Mouse (Mus musculus) forebrain, postnatal 0 days (tissue): ENCODE measurements at regions not wholly inside any gene's neighbourhood (a gene's known extent, or its start where the extent isn't known, plus 50 kb on each side); places are given as distances from the start of the nearest gene placed in this dataset.

Experiments used
- ATAC-seq: fragments of 200-750 bp; cut with Nextera tagmentation; 2 replicates; pipeline ENCODE4 v1.8.0; 2017; ENCODE audit warnings: mild to moderate bottlenecking, moderate library complexity
- DNase-seq: peaks from one replicate; pipeline ENCODE4 v3.0.0-alpha.2; 2015
- H3K27ac ChIP-seq: fragments of 300-500 bp; sonication (generic); 2 replicates; pipeline ENCODE4 v1.5.1; 2014; ENCODE audit warnings: low read depth, mild to moderate bottlenecking, antibody characterized with exemption, low read length, moderate library complexity, mixed read lengths
- H3K27me3 ChIP-seq: fragments of 300-500 bp; sonication (generic); 2 replicates; pipeline ENCODE4 v1.6.1; 2014; ENCODE audit warnings: mild to moderate bottlenecking, low read length, mixed read lengths; ENCODE audit not compliant: insufficient read depth
- H3K36me3 ChIP-seq: fragments of 300-500 bp; sonication (generic); 2 replicates; pipeline ENCODE4 v1.6.1; 2014; ENCODE audit warnings: mild to moderate bottlenecking, moderate library complexity; ENCODE audit not compliant: insufficient read depth
- H3K4me1 ChIP-seq: fragments of 300-500 bp; sonication (generic); 2 replicates; pipeline ENCODE4 v1.6.1; 2014; ENCODE audit warnings: antibody characterized with exemption; ENCODE audit not compliant: insufficient read depth
- H3K4me2 ChIP-seq: fragments of 300-500 bp; sonication (generic); 2 replicates; pipeline ENCODE4 v1.6.1; 2014; ENCODE audit warnings: low read depth, mild to moderate bottlenecking, moderate library complexity
- H3K4me3 ChIP-seq: fragments of 300-500 bp; sonication (generic); 2 replicates; pipeline ENCODE4 v1.5.1; 2014; ENCODE audit warnings: low read depth, low read length, mixed read lengths
- H3K9ac ChIP-seq: fragments of 300-500 bp; sonication (generic); 2 replicates; pipeline ENCODE4 v1.6.1; 2014; ENCODE audit warnings: mild to moderate bottlenecking
- H3K9me3 ChIP-seq: fragments of 300-500 bp; sonication (generic); 2 replicates; pipeline ENCODE4 v1.6.1; 2016; ENCODE audit warnings: low read length
- CTCF ChIP-seq: sonication (generic); IDR thresholded peaks from 2 replicates; pipeline ENCODE4 v1.5.1; 2016; ENCODE audit warnings: antibody characterized with exemption, control low read depth, low read depth
- WGBS: fragments of 180-500 bp; shearing (Covaris S2); extraction: QIAGEN DNeasy Blood & Tissue Kit; methylation state at CpG from one replicate; pipeline ENCODE4 v1.1.7; 2014; 5-methylcytosine and 5-hydroxymethylcytosine counted together

DNA sequence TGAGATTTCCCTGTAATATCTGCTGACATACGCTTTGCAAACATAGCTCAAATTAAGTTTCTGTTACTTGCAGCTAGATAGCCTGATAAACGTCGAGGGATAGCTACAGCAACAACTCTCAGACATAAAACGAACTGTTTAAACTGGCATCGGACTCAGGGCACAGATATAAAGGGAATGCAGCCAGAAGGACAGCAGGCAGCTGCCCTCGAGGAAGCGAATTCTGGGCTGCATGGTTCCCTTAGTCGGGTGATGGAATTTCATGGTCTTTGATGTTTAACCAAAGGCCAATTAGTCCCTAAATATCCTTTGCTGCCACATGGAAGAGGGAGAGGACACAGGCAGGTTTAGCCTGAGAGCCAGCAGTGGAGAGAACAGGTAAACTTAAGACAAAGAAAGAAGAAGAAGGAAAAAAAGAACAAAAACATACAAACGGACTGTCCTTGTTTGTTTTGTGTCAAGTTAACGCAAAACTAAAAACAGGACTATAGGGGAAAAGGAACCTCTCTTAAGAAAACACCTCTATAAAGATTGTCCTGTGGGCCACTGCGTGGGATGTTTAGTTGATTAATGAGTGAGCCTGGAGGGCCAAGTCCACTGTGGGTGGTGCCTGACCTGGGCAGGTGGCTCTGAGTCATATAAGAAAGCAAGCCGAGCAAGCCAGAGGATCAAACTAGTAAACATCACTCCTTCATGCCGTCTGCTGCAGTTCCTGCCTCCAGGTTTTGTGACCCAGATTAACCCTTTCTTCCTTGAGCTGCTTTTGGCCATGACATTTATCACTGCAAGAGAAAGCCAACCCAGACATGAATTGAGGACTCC is 255.5 kb downstream of the Gm4791 start:
- no peak for TF ChIP-seq CTCF
- WGBS: 41% methylated on average over 13 of the region's 13 CpGs
- Histone ChIP-seq H3K4me1 (no peaks in the 10 kb centered on the region), H3K9ac (no peak overlapping the region), H3K4me2 (no peak overlapping the region), H3K36me3 (no peaks in the 10 kb centered on the region), H3K4me3 (no peak overlapping the region), H3K27ac (no peak overlapping the region), H3K9me3 (no peaks in the 10 kb centered on the region), H3K27me3 (no peaks in the 10 kb centered on the region)
- ATAC-seq (no peak), DNase-seq (no peak)

DNA sequence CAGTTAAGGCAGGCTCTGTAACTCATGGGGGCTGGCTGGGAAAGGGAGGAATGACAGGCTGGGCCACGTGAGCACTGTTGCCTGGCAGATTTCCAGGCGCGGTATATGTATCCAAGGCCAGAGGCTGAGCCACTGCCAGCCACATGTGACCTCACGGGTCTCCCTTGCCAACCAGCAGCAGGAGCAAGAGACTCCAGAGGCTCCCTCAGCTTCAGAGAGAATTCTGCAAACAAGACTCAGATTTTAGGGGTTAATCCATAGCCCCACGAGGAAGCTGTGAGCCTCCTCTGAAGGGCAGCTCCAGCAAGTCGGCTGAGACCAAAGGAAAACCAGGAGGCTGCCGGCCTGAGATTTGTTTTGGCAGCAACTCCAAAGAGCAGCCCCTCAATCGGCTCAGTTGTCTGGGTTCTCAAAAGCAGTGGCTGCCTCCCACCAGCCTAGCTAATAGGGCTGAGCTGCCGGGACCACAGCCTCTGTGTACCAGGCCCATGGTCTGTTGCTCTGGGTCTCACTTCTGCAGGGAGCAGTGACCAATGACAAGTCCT is 264.0 kb upstream of the Cadm1 start:
- H3K27ac ChIP-seq: no peak overlapping the region
- WGBS: 20% methylated on average over 9 of the region's 9 CpGs
- DNase-seq: peak; percentile 74
- no peaks in the 10 kb centered on the region for H3K36me3 ChIP-seq
- no peak overlapping the region for H3K4me3 ChIP-seq
- H3K4me2 ChIP-seq: no peak overlapping the region
- ATAC-seq: peak; percentile 90
- no peak overlapping the region for H3K9ac ChIP-seq
- no peaks in the 10 kb centered on the region for H3K27me3 ChIP-seq
- H3K4me1 ChIP-seq: peaks cover 5% of the 10 kb centered on the region; the same call in 1 of the 2 replicates
- no peaks in the 10 kb centered on the region for H3K9me3 ChIP-seq
- TF ChIP-seq CTCF: no peak

DNA sequence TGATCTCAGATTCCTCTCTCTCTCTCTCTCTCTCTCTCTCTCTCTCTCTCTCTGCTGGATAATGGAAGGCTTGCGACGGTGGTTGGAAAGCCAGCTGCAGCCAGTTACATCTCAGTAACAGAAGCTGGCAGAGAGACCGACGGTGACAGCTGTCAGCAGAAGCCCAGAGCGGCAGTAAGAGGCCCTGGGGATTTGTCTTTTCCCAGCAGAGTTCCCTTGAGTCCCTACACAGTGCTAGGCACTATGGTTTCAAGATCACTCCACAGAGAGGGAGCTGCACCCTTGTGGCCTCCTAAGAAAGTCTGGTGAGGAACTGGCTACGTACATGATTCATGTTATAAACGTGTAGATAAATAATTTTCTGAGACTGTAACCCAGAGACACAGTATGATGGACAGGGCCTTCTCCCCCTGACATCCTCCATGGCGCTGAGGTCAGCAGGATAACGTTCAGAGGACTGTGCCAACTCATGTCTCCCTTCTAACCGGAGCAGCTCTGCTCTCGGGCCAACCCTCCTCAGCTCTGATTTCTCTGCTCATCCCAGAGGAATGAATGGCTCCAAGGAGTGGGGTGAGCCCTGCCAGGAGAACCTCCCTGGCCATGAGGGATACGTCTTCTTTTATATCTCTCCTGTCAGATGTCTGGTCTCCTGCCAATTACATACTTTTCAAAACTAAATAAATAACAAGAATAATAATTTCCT is 253.5 kb upstream of the Cadm1 start:
- no peak for TF ChIP-seq CTCF
- Histone ChIP-seq H3K36me3 (no peaks in the 10 kb centered on the region), H3K9ac (no peak overlapping the region), H3K27ac (no peak overlapping the region), H3K27me3 (no peaks in the 10 kb centered on the region), H3K4me3 (no peak overlapping the region), H3K9me3 (no peaks in the 10 kb centered on the region), H3K4me2 (no peak overlapping the region), H3K4me1 (0 out of 2 replicates have a peak, but pooled peaks cover 4% of the 10 kb centered on the region)
- WGBS: 35% methylated on average over 12 of the region's 12 CpGs
- DNase-seq: peak; percentile 30
- peak; percentile 29; the same call in 1 of the 2 replicates for ATAC-seq

DNA sequence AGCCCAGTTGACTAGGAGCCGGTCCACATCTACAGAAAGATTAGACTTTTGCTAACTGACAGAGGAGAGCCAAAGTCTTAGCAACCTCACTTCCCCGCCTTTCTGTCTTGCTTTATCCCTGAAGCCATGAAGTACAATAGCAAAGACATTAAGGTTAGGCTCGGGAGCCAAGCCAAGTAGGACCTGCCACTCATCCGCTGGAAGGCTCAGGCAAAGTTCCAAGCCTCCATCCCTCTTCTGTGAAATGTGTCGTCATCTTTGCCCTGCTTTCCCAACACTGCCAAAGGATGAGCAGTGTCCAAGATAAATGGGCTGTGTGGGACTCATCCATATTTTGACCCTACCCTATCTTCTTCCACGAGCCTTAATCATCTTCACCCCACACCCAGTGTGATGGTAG is 250.6 kb upstream of the Cadm1 start:
- H3K4me3 ChIP-seq: no peak overlapping the region

DNA sequence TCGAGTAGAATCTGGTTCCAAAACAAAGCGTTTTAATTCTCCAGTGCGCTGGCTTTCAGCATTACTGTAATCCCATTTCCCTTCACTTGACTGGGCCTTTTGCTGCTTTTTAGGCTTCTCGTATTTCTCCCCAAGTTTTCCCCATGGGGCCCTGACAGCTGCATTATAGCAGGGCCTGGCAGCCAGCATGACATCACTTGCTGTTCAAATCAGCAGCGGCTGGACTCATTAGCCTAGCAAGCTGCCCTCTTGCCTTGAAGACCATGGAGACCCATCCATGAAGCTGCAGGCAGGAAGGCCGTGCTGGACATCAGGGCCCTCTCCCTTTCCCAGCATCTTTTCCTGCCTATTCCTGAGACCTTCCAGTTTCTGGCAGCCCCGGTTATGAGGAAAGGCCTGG is 249.8 kb upstream of the Cadm1 start:
- Histone ChIP-seq H3K4me1 (0 out of 2 replicates have a peak, but pooled peaks cover 4% of the 10 kb centered on the region), H3K27ac (peak overlapping the region; percentile 36; the same call in 1 of the 2 replicates), H3K4me3 (no peak overlapping the region), H3K9ac (no peak overlapping the region), H3K9me3 (no peaks in the 10 kb centered on the region), H3K4me2 (no peak overlapping the region), H3K36me3 (no peaks in the 10 kb centered on the region), H3K27me3 (no peaks in the 10 kb centered on the region)
- peak; percentile 50 for DNase-seq
- 13% methylated on average over 7 of the region's 7 CpGs for WGBS
- TF ChIP-seq CTCF: no peak
- peak; percentile 53; the same call in 1 of the 2 replicates for ATAC-seq

More for the DNA sequence above, 250.6 kb upstream of the Cadm1 start:
- DNase-seq: peak; percentile 27
- no peak for TF ChIP-seq CTCF
- H3K27ac ChIP-seq: no peak overlapping the region
- H3K4me2 ChIP-seq: no peak overlapping the region
- no peaks in the 10 kb centered on the region for H3K9me3 ChIP-seq
- 0 out of 2 replicates have a peak, but pooled peaks cover 4% of the 10 kb centered on the region for H3K4me1 ChIP-seq
- WGBS: 31% methylated on average over 6 of the region's 6 CpGs
- no peak overlapping the region for H3K9ac ChIP-seq
- no peak for ATAC-seq
- H3K36me3 ChIP-seq: no peaks in the 10 kb centered on the region
- no peaks in the 10 kb centered on the region for H3K27me3 ChIP-seq

DNA sequence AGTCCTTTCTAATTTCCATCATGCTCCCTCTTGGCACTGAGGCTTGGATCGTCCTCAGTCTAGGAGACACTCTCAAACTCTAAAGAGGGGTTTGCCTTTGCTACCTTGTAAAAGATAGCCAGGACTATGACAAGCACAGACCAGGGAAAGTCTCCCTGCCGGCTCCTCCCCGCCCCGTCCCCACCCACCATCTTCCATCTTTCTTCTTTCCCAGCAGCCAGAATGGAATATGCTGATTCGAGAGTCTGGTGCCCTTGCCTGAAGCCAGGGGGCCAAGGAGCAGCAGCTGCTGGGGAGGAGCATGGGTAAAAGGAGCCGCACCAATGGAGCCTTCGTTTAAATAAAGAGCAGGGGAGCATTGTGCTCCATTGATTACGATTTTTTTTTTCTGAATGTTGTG is 249.4 kb upstream of the Cadm1 start:
- peak; percentile 76; the same call in 1 of the 2 replicates for ATAC-seq
- WGBS: 12% methylated on average over 8 of the region's 8 CpGs

More for the DNA sequence above, 249.4 kb upstream of the Cadm1 start:
- H3K4me2 ChIP-seq: no peak overlapping the region
- H3K36me3 ChIP-seq: no peaks in the 10 kb centered on the region
- H3K9ac ChIP-seq: no peak overlapping the region
- no peaks in the 10 kb centered on the region for H3K9me3 ChIP-seq
- H3K4me1 ChIP-seq: 0 out of 2 replicates have a peak, but pooled peaks cover 4% of the 10 kb centered on the region
- DNase-seq: peak; percentile 37
- no peak overlapping the region for H3K4me3 ChIP-seq
- H3K27ac ChIP-seq: no peak overlapping the region; the same call in none of the 2 replicates
- no peaks in the 10 kb centered on the region for H3K27me3 ChIP-seq
- TF ChIP-seq CTCF: no peak
